Mouse (Mus musculus) MEL (cell line): ENCODE data around the gene Dyrk1a.

ENCODE experiments used
- CHD1 ChIP-seq: IDR thresholded peaks from 2 replicates; pipeline ENCODE4 v1.6.1; 2012; ENCODE audit warnings: low read depth, mild to moderate bottlenecking, inconsistent platforms, low read length, improper control_type of control experiment
- CTCF ChIP-seq, 3 experiments: IDR thresholded peaks in 2 of 3; conservative IDR thresholded peaks in 1 of 3; 2 replicates each; pipeline ENCODE4 v1.5.1; 2011 to 2012; ENCODE audit warnings: low read length in 3 of 3, low read depth in 2 of 3, mild to moderate bottlenecking in 2 of 3, improper control_type of control experiment in 1 of 3, inconsistent platforms in 1 of 3, mixed read lengths in 1 of 3, moderate library complexity in 1 of 3; ENCODE audit not compliant: control insufficient read depth in 1 of 3, insufficient read depth in 1 of 3, poor library complexity in 1 of 3, severe bottlenecking in 1 of 3
- EP300 ChIP-seq, 2 experiments: IDR thresholded peaks; 2 replicates each; pipeline ENCODE4 v1.6.1; 2011; ENCODE audit warnings: improper control_type of control experiment in 2 of 2, low read length in 2 of 2, low read depth in 1 of 2, mild to moderate bottlenecking in 1 of 2
- ETS1 ChIP-seq: IDR thresholded peaks from 2 replicates; pipeline ENCODE4 v1.6.1; 2012; ENCODE audit warnings: low read depth, mild to moderate bottlenecking, inconsistent platforms, low read length, improper control_type of control experiment, moderate library complexity
- GABPA ChIP-seq: IDR thresholded peaks from 2 replicates; pipeline ENCODE4 v1.6.1; 2012; ENCODE audit warnings: low read depth, mild to moderate bottlenecking, inconsistent platforms, low read length, improper control_type of control experiment, moderate library complexity
- JUND ChIP-seq: IDR thresholded peaks from 2 replicates; pipeline ENCODE4 v1.6.1; 2011; ENCODE audit warnings: low read depth, mild to moderate bottlenecking, improper control_type of control experiment, low read length
- KAT2A ChIP-seq: conservative IDR thresholded peaks from 2 replicates; pipeline ENCODE4 v1.6.1; 2012; ENCODE audit warnings: low read depth, low read length, improper control_type of control experiment, inconsistent platforms
- POLR2A ChIP-seq, 2 experiments: IDR thresholded peaks; 2 replicates each; pipeline ENCODE4 v1.6.1; 2011 to 2012; ENCODE audit warnings: low read length in 2 of 2, mild to moderate bottlenecking in 2 of 2, control low read depth in 1 of 2, improper control_type of control experiment in 1 of 2, low read depth in 1 of 2, moderate library complexity in 1 of 2; ENCODE audit not compliant: control insufficient read depth in 1 of 2, insufficient read depth in 1 of 2, poor library complexity in 1 of 2
- RCOR1 ChIP-seq: IDR thresholded peaks from 2 replicates; pipeline ENCODE4 v1.6.1; 2012; ENCODE audit warnings: low read depth, mild to moderate bottlenecking, inconsistent platforms, low read length, improper control_type of control experiment
- TCF12 ChIP-seq: IDR thresholded peaks from 2 replicates; pipeline ENCODE4 v1.6.1; 2014; ENCODE audit warnings: low read depth, mild to moderate bottlenecking, inconsistent platforms, low read length, improper control_type of control experiment, moderate library complexity
- ZKSCAN1 ChIP-seq: IDR thresholded peaks from 2 replicates; pipeline ENCODE4 v1.6.1; 2012; ENCODE audit warnings: low read depth, mild to moderate bottlenecking, inconsistent platforms, low read length, improper control_type of control experiment, moderate library complexity
- ZMIZ1 ChIP-seq: IDR thresholded peaks from 2 replicates; pipeline ENCODE4 v1.6.1; 2012; ENCODE audit warnings: low read depth, mild to moderate bottlenecking, inconsistent platforms, low read length, improper control_type of control experiment, moderate library complexity
- ZNF384 ChIP-seq: IDR thresholded peaks from 2 replicates; pipeline ENCODE4 v1.6.1; 2012; ENCODE audit warnings: low read depth, mild to moderate bottlenecking, inconsistent platforms, low read length, improper control_type of control experiment

GRCm38 (mm10) chr16:94566834-94567585, 2.8 kb upstream of the Dyrk1a start:
- TF ChIP-seq EP300 (IDR thresholded peaks at IDR 0.05; ENCODE audit: low read depth in 1 of 2, low read length in 2 of 2) (no peak), ZKSCAN1 (no peak), CTCF (IDR thresholded peaks at IDR 0.05 in 2 of 3, conservative IDR thresholded peaks at IDR 0.05 in 1 of 3; ENCODE audit: control insufficient read depth in 1 of 3, insufficient read depth in 1 of 3, low read depth in 2 of 3, low read length in 3 of 3, poor library complexity in 1 of 3, severe bottlenecking in 1 of 3) (no peak), POLR2A (IDR thresholded peaks at IDR 0.05; ENCODE audit: control insufficient read depth in 1 of 2, insufficient read depth in 1 of 2, low read depth in 1 of 2, low read length in 2 of 2, poor library complexity in 1 of 2) (no peak), TCF12 (no peak), ZMIZ1 (no peak), ZNF384 (no peak), GABPA (no peak), CHD1 (no peak), JUND (no peak), RCOR1 (no peak), KAT2A (no peak), ETS1 (no peak)
